Mouse (Mus musculus) forebrain, embryonic 16.5 days (tissue): ENCODE measurements around the gene Dffa. TPM values are rescaled to one million over a fixed set of nuclear protein-coding genes. Genes with fewer than 3 reads are reported as not detected.

Experiments used
- ATAC-seq: fragments of 200-750 bp; cut with Nextera tagmentation; 2 replicates; pipeline ENCODE4 v1.8.0; 2017; ENCODE audit warnings: mild to moderate bottlenecking, moderate library complexity
- H3K27ac ChIP-seq: fragments of 300-500 bp; sonication (generic); 2 replicates; pipeline ENCODE4 v1.5.1; 2014; ENCODE audit warnings: low read length, control low read depth
- H3K27me3 ChIP-seq: fragments of 300-500 bp; sonication (generic); replicated peaks from 2 replicates; pipeline ENCODE4 v1.6.1; 2014; ENCODE audit warnings: low read length; ENCODE audit not compliant: control insufficient read depth, insufficient read depth
- H3K36me3 ChIP-seq: fragments of 300-500 bp; sonication (generic); 2 replicates; pipeline ENCODE4 v1.6.1; 2014; ENCODE audit not compliant: control insufficient read depth, insufficient read depth
- H3K4me1 ChIP-seq: fragments of 300-500 bp; sonication (generic); replicated peaks from 2 replicates; pipeline ENCODE4 v1.6.1; 2014; ENCODE audit warnings: low read length; ENCODE audit not compliant: control insufficient read depth, insufficient read depth
- H3K4me2 ChIP-seq: fragments of 300-500 bp; sonication (generic); 2 replicates; pipeline ENCODE4 v1.6.1; 2014; ENCODE audit warnings: mild to moderate bottlenecking, low read length, control low read depth
- H3K4me3 ChIP-seq: fragments of 300-500 bp; sonication (generic); replicated peaks from 2 replicates; pipeline ENCODE4 v1.5.1; 2014; ENCODE audit warnings: mild to moderate bottlenecking, low read length, control low read depth
- H3K9ac ChIP-seq: fragments of 300-500 bp; sonication (generic); replicated peaks from 2 replicates; pipeline ENCODE4 v1.6.1; 2014; ENCODE audit warnings: low read depth, low read length, control low read depth
- H3K9me3 ChIP-seq: fragments of 300-500 bp; sonication (generic); 2 replicates; pipeline ENCODE4 v1.6.1; 2016; ENCODE audit warnings: low read length; ENCODE audit not compliant: control insufficient read depth
- WGBS: fragments of 180-500 bp; shearing (Covaris S2); extraction: QIAGEN DNeasy Blood & Tissue Kit; methylation state at CpG from one replicate; pipeline ENCODE4 v1.1.7; 2014; 5-methylcytosine and 5-hydroxymethylcytosine counted together
- polyA plus RNA-seq: library from polyadenylated mRNA; unstranded; fragments of >200 nt; fragmentation: Nextera tagmentation; extraction: Ambion mirVana; gene quantifications from 2 replicates; pipeline ENCODE4 v1.2.1, GENCODE M21; 2015

The Dffa gene
- polyA plus RNA-seq, 1 experiment from 2014 or later, result 26.3 TPM

- H3K4me3 ChIP-seq, result no peak overlapping the region
- no peaks in the 10 kb centered on the region for H3K36me3 ChIP-seq
- H3K9me3 ChIP-seq, result no peaks in the 10 kb centered on the region
- H3K27ac ChIP-seq, result no peak overlapping the region
- H3K9ac ChIP-seq, result no peak overlapping the region
- H3K4me2 ChIP-seq, result no peak overlapping the region
- WGBS, result 82% methylated on average over 8 of the region's 8 CpGs
- ATAC-seq, result no peak
- peaks cover 7% of the 10 kb centered on the region for H3K4me1 ChIP-seq
- no peaks in the 10 kb centered on the region for H3K27me3 ChIP-seq
Measured at GRCm38 (mm10) chr4:149138515-149138914, 34.6 kb downstream of the Dffa start.

DNA sequence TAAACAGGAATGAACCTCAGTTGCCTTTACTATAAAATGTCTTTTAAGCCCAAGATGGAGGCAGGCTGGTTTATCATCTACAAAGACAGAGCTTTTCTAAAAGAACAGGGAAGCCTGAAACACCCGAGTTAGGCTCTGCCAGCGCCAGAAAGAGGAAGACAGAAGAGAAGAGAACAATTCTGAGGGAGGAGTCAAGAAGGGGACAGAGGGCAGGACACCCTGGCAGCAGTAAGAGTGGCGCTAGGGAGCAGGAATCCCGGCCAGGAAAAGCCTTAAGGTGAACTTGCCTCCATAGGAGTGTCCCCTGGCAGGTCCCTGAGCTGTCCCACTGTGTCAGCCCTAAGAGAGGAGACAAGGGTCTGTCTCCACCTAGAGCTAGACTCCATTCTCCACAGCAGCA, 39.6 kb downstream of the Dffa start:
- no peaks in the 10 kb centered on the region for H3K27me3 ChIP-seq
- H3K9me3 ChIP-seq, result no peaks in the 10 kb centered on the region
- no peak overlapping the region for H3K4me3 ChIP-seq
- no peaks in the 10 kb centered on the region for H3K36me3 ChIP-seq
- WGBS, result 29% methylated on average over 4 of the region's 4 CpGs
- H3K4me2 ChIP-seq, result no peak overlapping the region
- no peaks in the 10 kb centered on the region for H3K4me1 ChIP-seq
- no peak overlapping the region for H3K27ac ChIP-seq
- ATAC-seq, result no peak
- H3K9ac ChIP-seq, result no peak overlapping the region

GRCm38 (mm10) chr4:149144459-149144858, 40.5 kb downstream of the Dffa start:
- no peaks in the 10 kb centered on the region for H3K36me3 ChIP-seq
- H3K27me3 ChIP-seq, result no peaks in the 10 kb centered on the region
- peak overlapping the region; percentile 72 for H3K27ac ChIP-seq
- peak overlapping the region; percentile 29; the same call in 1 of the 2 replicates for H3K9ac ChIP-seq
- H3K9me3 ChIP-seq, result no peaks in the 10 kb centered on the region
- no peak overlapping the region for H3K4me3 ChIP-seq
- WGBS, result 7% methylated on average over 3 of the region's 3 CpGs
- no peaks in the 10 kb centered on the region for H3K4me1 ChIP-seq
- peak; percentile 91 for ATAC-seq
- no peak overlapping the region for H3K4me2 ChIP-seq

DNA sequence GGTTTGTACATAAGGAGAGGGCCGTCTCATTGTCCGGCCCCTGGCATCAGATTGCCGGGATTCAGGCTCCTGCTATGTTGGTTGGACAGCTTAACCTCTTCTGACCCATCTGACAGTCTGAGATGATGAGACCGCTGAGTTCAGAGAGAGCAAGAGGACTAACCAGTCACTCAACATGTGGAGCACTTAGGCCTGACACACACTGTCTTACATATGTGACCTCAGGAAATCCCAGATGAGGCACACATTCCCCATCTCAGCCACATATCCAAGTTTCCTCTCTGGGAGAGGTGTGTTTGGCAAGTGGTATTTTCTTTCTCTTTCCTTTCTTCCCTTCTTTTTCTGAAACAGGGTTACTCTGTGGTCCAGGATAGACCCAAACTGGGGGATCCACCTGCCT, 41.2 kb downstream of the Dffa start:
- H3K4me3 ChIP-seq, result no peak overlapping the region
- H3K9me3 ChIP-seq, result no peaks in the 10 kb centered on the region
- no peak overlapping the region for H3K27ac ChIP-seq
- no peaks in the 10 kb centered on the region for H3K4me1 ChIP-seq
- ATAC-seq, result no peak
- H3K27me3 ChIP-seq, result no peaks in the 10 kb centered on the region
- WGBS, result 78% methylated on average over 4 of the region's 4 CpGs
- no peak overlapping the region for H3K4me2 ChIP-seq
- H3K9ac ChIP-seq, result no peak overlapping the region; the same call in 1 of the 2 replicates
- 0 out of 2 replicates have a peak, but pooled peaks cover 5% of the 10 kb centered on the region for H3K36me3 ChIP-seq

DNA sequence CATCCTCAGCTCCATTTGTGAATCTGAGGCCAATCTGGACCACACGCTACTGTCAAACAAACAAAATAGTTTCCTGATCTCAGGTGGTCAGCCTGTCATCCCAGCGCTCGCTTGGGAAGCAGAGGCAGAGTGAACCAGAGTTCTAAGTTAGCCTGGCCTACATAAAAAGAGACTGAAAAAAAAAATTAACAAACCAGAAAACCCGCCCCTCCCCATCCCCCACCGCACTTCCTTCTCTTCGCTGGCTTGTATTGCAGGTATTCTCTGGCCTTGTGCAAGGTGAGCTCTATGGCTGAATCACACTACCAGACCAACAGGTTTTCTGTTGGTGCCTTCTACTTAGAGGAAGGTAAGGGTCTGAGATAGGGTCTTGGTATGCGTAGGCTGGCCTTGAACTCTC, 43.6 kb downstream of the Dffa start:
- Histone ChIP-seq H3K4me1 (no peaks in the 10 kb centered on the region), H3K9ac (no peak overlapping the region), H3K4me2 (no peak overlapping the region), H3K27ac (no peak overlapping the region), H3K27me3 (no peaks in the 10 kb centered on the region), H3K9me3 (no peaks in the 10 kb centered on the region), H3K36me3 (peaks cover 14% of the 10 kb centered on the region), H3K4me3 (no peak overlapping the region)
- ATAC-seq, result no peak
- WGBS, result 86% methylated on average over 7 of the region's 7 CpGs

GRCm38 (mm10) chr4:149148084-149148483, 44.1 kb downstream of the Dffa start:
- Histone ChIP-seq H3K27ac (no peak overlapping the region), H3K4me3 (no peak overlapping the region), H3K9ac (no peak overlapping the region), H3K4me2 (no peak overlapping the region), H3K4me1 (no peaks in the 10 kb centered on the region), H3K9me3 (no peaks in the 10 kb centered on the region), H3K27me3 (no peaks in the 10 kb centered on the region), H3K36me3 (peaks cover 14% of the 10 kb centered on the region)
- no peak for ATAC-seq
- WGBS, result 91% methylated on average over 4 of the region's 4 CpGs

DNA sequence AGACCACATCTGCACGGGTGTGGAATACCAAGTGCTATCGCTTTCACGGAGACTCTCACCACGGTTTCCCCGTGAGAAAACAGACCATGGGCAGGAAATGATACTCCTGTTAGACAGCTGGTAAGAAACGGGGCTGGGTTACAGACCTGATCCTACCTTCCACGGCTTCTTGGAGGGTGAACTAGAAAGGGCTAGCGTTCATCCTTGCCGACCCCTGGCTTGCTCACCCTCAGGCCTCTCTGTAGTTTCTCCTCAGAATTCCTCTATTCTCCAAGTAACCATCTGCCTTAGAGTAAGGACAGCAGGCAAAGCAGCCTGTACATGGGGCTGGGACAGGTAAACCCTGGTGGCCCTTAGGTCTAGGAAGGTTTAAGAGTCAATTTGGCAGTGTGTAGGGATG, 45.2 kb downstream of the Dffa start:
- no peak overlapping the region for H3K4me3 ChIP-seq
- H3K36me3 ChIP-seq, result peaks cover 22% of the 10 kb centered on the region
- no peaks in the 10 kb centered on the region for H3K9me3 ChIP-seq
- no peaks in the 10 kb centered on the region for H3K4me1 ChIP-seq
- no peak for ATAC-seq
- no peak overlapping the region for H3K9ac ChIP-seq
- no peak overlapping the region for H3K4me2 ChIP-seq
- no peaks in the 10 kb centered on the region for H3K27me3 ChIP-seq
- no peak overlapping the region for H3K27ac ChIP-seq
- WGBS, result 90% methylated on average over 9 of the region's 9 CpGs

GRCm38 (mm10) chr4:149149611-149150010, 45.7 kb downstream of the Dffa start:
- no peak overlapping the region for H3K4me2 ChIP-seq
- no peak overlapping the region for H3K4me3 ChIP-seq
- H3K9ac ChIP-seq, result no peak overlapping the region
- H3K9me3 ChIP-seq, result no peaks in the 10 kb centered on the region
- no peaks in the 10 kb centered on the region for H3K27me3 ChIP-seq
- H3K4me1 ChIP-seq, result no peaks in the 10 kb centered on the region
- peaks cover 22% of the 10 kb centered on the region for H3K36me3 ChIP-seq
- WGBS, result 81% methylated on average over 7 of the region's 7 CpGs
- no peak for ATAC-seq
- no peak overlapping the region for H3K27ac ChIP-seq

DNA sequence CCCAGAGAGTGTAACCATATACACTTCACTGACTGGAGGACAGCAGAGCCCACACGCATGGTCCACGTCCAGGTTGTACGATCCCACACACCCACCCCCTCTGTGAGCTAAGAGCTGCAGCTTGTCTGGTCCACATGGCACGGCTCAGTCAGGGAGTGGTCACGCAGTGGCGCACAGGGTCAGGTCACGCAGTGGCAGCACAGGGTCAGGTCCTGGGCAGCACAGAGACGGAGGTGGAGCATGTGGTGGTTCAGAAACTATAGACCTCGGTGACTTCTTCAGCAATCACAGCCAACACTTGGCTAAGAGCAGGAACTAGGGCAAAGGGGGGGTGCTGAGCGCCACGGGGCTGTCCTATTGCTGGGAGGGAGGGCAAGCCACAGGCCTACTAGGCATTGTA, 46.3 kb downstream of the Dffa start:
- Histone ChIP-seq H3K4me3 (no peak overlapping the region), H3K27ac (no peak overlapping the region), H3K4me2 (no peak overlapping the region), H3K4me1 (no peaks in the 10 kb centered on the region), H3K27me3 (no peaks in the 10 kb centered on the region), H3K9ac (no peak overlapping the region), H3K36me3 (peaks cover 27% of the 10 kb centered on the region), H3K9me3 (no peaks in the 10 kb centered on the region)
- 89% methylated on average over 11 of the region's 11 CpGs for WGBS
- ATAC-seq, result no peak

DNA sequence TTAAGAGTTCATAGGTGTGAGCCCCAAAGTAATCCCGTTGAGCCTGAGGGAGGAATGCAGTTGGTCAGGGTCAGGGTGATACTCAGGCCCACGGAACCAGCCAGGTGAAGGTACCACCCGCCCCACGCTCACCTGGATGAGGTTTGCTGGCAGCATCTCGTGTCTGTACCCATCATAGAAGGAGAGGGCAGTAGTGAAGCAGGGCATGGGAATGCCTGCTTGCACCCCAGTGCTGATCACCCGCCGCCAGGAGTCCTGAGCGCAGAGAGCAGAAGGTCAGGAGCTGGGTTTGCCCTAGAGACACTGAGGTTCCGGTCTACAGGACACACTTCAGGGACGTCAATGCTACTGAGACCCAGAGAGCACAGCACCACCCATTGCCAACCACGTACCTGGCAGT, 46.8 kb downstream of the Dffa start:
- no peak overlapping the region for H3K4me3 ChIP-seq
- no peaks in the 10 kb centered on the region for H3K27me3 ChIP-seq
- H3K36me3 ChIP-seq, result peaks cover 32% of the 10 kb centered on the region
- H3K4me2 ChIP-seq, result no peak overlapping the region
- H3K9me3 ChIP-seq, result no peaks in the 10 kb centered on the region
- H3K9ac ChIP-seq, result no peak overlapping the region
- 93% methylated on average over 11 of the region's 11 CpGs for WGBS
- no peak for ATAC-seq
- H3K27ac ChIP-seq, result no peak overlapping the region
- H3K4me1 ChIP-seq, result no peaks in the 10 kb centered on the region
